Mouse (Mus musculus) cerebellum, postnatal 4 days (tissue): ENCODE results near the gene Timm44.

ENCODE experiments used
- DNase-seq, 2 experiments: peaks; one replicate each; pipeline ENCODE4 v3.0.0; 2022; ENCODE audit warnings: low spot score in 2 of 2, mixed read lengths in 1 of 2

The Timm44 gene

DNA sequence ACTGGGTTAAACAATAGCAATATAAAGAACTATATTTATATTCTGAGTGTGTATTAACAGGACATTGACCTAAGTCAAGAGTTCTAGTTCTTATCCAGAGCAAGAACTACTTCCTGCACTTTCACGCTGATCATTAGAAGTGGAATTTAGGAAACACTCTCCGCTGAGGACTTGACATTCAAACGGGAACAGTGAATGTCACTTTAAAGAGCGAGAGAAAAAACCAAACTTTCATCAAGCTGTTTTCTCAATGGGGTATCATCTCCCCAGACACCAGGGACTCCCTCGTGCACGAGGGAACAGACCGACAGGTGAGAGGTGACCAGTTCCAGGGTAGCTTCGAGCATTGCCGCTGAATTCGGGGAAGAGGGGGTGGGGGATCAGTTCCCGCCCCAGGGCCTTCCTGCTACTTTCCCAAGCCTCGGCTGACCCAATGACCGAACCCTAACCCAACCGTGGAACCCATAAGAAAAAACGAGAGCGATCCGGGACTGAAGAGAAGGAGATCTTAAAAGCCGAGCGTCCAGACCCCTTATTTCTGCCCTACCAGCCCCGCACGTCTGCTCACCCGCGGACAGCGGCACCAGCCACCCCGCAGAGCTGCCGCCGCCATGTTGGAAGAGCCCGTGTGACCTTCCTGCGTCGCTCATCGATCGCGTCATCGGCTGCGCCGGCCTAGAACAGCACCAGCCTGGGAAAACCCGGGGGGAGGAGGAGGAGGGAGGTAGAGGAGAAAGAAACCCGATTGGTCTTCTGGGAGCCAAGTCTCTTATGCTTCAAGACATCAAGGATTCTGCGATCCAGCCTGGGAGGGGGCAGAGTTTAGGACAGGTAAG is at the start of gene Timm44:
TSS of gene Timm44 (minus strand) at position 639 of the 836 bp plus-strand sequence.
- DNase-seq = peak; percentile 93 to 96

DNA sequence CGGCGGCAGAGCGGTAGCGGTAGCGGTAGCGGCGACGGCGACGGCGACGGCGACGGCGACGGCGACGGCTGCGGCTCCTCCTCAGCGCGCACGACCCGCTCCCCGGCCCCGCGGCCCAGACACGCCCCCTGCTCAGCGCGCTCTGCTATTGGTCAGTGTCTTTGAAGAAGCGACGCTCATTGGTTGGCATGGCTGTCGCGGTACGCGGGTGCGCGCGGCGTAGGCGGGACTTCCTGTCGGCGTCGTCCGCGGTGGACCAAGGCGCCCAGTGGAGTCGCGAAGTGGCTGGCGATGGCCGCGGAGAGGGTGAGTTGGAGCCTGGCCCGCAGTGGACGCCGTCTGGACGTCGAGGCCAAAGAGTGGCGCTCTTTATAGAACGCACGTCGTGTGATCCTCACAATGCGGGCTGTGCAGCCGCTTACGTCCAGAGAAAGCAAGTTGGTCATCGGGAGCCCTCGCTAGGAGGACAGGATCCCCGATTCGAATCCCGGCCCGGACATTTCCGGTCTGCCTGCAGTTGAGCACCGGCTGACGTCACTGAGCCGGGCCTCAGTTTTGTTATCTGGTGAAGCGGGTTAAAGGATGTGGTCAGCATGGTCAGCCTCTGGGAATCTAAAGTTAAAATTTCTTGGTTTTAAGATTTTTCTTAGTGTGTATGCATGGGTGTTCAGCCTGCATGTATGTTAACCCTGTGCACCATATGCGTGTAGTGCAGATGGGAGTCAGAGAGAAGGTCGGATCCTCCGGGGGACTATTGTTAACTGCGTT is 49.5 kb upstream of the Timm44 start, which contains the start of the genes Ccl25 and Elavl1:
TSS of gene Ccl25 (plus strand) at position 228 of the 768 bp plus-strand sequence.
TSS of gene Elavl1 (minus strand) at position 431 of the 768 bp plus-strand sequence.
- DNase-seq = peak; percentile 96 to 98

- no peak for DNase-seq
These were observed 48.8 kb upstream of the Timm44 start for GRCm38 (mm10) chr8:4324525-4324924.

DNA sequence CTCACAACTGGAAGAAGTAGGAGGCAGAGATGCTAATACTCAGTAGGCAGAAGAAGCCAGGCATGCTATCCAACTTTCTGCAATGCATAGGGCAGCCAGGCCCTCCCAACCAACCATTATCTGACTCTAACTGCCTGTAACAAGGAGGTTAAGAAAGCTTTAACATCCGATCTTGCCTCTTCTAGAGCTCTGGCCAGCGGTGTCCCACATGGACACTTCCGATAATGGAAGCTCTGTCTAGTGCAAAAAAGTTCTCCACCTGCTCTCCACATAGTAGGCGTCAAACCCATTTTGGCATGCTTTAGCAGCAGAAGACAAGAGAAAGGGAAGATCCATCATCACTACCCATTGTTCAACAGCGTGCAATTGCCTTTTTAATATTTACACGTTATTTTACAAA is 48.2 kb upstream of the Timm44 start:
- no peak for DNase-seq

- peak; percentile 70 to 88 for DNase-seq
These were observed 46.8 kb upstream of the Timm44 start for GRCm38 (mm10) chr8:4322470-4322869.

DNA sequence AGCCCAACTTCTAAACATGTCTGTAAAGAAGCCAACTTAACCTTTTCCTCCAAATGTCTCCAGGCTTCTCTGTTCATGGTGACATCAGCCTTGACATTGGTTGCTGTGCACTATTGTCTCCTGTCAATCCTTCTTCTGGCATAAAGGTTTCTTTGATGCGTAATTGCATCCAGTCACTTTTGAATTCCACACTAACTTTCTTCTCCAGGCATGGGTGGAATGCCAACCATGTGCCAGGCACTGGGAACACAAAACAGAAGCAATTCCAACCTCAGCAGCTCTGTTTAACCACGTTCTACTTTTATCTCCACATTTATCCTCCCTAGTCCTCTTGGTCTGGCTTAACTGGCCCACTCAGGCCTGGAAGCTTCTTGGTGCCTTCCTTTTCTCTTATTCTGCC is 45.3 kb upstream of the Timm44 start:
- DNase-seq = no peak

DNA sequence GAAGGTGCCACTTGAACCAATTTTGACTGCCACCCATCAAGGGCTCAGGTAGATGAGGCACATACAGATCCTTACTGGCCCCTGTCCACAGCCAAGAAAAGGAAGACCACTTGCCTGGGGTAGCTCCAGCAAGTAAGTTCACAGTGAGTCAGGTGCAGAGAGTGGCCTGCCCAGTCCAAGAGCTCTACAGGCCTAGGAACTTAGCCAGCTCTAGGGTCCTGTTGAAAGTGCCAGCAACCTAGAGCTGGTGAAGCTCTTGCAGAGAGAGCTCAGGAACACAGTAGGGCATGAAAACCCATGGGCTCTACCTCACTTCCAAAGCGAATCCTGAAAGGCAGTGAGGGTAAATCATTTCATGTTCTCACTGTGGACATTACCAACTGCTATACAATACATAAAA is 44.7 kb upstream of the Timm44 start:
- DNase-seq = no peak

- DNase-seq = no peak
These were observed 43.8 kb upstream of the Timm44 start for GRCm38 (mm10) chr8:4319573-4319872.

GRCm38 (mm10) chr8:4318796-4319572 is 43.3 kb upstream of the Timm44 start:
- DNase-seq = no peak

DNA sequence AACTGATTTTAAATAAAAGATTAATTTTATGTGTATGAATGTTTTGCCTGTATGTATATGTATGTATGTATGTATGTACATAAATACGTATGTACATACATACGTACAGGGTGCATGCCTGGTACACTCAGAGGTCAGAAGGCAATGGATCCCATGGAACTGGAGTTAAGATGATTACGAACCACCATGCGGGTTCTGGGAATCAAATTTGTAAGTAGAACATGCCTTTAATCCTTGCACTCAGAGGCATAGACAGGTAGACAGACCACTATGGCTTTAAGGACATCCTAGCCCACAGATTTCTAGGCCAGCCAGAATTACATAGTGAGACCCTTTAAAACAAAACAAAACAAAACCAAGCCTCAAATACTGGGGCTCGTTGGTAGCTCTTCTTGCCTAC is 42.4 kb upstream of the Timm44 start:
- no peak for DNase-seq

GRCm38 (mm10) chr8:4314852-4315251 is 39.1 kb upstream of the Timm44 start:
- no peak for DNase-seq

- DNase-seq = no peak
These were observed 37.8 kb upstream of the Timm44 start for GRCm38 (mm10) chr8:4313254-4314124.

DNA sequence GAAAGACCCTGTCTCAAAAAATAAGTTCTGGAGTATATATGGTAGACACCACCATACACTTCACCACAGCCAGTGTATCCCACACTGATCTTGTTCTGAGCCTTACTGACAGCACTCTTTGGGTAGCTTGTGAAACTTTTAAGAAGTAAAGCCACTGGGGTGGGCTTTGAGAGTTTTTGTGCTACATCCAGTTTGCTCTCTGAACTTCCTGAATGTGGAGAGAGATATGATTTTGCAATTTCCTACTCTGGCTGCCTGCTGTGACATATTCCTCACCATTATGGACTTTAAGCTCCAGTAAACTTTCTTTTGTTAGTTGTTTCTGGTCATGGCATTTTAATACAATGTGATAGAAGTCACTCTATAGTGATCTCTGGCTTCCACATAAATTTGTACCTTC is 36.4 kb upstream of the Timm44 start:
- DNase-seq = no peak

DNA sequence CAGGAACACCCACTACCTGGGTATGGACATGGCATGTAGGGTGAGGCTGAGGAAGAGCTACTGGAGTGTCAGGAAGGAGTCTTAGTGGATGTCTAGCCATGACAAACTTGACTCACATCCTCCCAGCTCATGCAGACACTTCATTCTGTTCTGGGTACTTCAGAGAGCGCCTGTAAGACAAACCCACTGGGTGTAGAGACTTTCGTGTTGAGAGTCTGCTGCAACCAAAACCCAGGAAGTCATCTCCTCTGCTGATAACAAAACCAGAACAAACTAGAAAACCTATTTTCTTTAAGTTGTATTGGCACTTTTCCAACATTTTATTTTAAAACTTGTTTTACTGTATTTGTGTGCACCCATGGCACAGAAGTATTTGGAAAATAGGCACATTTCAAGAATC is 30.1 kb upstream of the Timm44 start:
- DNase-seq = no peak

DNA sequence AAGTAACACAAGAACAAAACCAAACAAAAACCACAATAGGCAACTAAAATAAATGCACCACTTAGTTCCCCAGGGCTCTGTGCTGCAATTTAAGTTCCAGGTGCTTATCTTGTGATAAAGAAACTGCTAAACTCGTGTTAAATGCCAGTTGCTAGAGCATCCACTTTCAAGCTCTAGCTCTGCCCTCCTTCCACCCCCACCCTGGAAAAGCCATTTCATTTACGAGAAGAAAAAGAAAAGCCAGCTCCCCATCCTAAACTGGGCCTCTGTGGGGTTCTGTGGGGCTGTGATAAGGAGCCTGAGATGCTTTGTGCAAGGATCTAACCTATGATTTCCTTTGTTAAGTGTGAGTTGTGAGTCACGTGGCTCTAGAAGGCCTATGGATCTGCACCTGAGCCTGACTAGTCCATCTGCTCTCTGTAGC is 28.4 kb upstream of the Timm44 start:
- no peak for DNase-seq

- no peak for DNase-seq
These were observed 22.1 kb upstream of the Timm44 start for GRCm38 (mm10) chr8:4297822-4298221.

DNA sequence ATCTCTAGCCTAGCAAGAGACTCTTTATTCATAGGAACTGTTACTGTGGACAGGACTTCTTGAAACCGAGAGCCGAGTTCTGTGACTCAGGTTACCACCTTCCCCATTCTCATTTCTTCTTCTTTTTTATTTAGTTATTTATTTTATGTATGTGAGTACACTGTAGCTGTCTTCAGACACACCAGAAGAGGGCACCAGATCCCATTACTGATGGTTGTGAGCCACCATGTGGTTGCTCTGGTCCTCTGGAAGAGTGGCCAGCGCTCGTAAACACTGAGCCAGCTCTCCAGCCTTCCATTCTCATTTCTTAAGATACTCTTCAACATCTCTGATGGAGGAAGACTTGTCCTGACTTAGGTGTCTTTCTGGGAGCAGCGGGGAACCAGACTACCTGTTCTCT is 17.0 kb upstream of the Timm44 start:
- DNase-seq = no peak

DNA sequence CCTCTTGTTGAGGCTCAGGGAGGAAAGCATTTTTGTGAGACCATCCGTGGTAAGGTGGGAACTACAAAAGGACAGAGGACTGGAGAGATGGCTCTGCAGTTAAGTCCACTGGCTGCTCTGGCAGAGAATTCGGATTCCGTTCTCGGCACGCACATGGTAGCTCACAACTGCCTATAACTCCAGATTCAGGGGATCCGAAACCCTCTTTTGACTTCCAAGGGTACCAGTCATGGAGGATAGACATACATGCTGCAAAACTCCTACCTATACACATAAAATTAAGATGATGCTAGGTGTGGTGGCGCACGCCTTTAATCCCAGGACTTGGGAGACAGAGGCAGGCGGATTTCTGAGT is 375 bp upstream of the Timm44 start:
- DNase-seq = no peak

DNA sequence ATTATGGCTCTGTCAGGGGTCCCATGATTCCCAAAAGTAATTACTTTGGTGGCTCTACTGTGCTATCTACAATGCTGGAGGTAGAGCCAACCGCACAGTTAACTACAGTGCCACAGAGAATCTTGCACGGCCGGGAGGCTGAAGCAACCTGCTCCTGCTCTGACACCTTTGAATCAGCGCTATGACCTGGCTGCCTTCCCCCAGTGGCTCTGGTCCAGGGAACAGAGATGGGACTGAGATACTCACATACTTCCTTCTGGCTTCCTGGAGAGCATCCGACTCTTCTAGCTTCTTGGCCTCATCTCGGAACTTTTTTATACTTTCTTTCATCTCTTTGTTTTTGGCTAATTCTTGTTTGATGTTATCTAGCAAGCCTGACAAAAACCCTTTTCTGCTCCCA is 6.1 kb downstream of the Timm44 start:
- no peak for DNase-seq

DNA sequence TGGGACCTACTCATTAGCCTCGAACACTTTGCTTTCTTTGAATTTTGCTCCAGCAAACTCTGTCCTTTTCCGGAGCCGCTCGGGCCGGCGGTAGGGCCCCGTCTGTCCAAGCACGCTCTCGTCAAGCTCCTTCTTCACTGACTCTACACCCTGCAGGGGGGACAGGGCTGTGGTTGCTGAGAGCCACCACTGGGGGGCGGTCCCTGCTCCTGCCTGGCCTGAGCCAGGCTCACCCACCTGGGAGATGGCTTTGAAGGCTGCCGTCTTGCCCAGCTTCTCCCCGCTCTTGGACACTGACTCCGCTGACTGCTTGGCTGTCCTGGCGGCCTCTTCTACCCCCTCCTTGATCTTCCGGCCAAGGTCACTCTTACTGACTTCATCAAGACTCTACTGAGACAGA is 8.1 kb downstream of the Timm44 start:
- no peak for DNase-seq

DNA sequence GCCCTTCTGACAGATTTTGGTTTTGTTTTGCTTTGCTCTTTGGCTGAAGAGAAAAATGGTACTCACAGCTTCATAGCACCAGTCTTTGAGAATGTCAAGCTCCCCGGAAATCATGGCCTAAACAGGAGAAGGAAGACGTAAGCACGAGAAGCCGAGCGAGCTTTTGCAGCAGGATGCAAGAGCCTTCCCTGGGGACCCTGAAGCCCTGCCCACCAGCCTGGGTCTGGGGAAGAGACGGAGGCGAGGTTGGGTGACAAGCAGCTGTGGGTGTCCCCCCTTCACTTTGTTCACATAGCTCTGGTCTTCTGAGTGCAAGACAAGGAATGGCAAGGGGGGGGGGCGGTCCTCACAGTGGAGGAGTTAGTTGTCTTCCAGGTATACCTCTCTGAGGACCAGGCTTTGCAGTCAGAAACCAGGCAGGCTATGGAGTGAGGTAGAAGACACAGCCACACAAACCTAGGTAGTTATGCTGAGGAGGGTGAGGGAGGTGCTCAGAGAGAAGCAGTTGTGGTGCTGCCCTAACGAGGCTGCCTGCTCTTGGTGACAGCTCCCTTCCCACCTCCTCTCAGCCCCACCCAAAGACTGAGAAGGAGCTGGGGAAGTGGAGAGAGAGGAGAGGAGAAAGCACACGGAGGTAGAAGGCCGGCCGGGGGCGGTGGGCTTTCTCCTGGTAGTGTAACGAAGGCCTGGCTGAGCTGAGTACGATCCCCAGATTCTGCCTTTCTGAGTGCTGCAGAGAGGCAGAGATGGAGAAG is 10.4 kb downstream of the Timm44 start:
- DNase-seq = no peak
